Comparison of ENCODE assay signal across 10 mouse cellular contexts in genomic region chr3:115984653-115985052, GRCm38 (mm10).
"Had no signal": no experiment of that assay in that cellular context is flagged by ENCODE, and none has a peak within 500 bp of the region (broad histone marks: within the 10 kb centered on the region; RNA-seq: fewer than 3 reads in every experiment).

No protein-coding gene starts in this region.

- ATAC-seq: midbrain, embryonic 13.5 days; midbrain, embryonic 15.5 days had no signal

- DNase-seq: retina, postnatal 1 day; right cerebral cortex, adult 18-20 months; right cerebral cortex, postnatal 25 days; right cerebral cortex, postnatal 4 days; spleen, adult 18-20 months; thymus, adult 18-20 months; thymus, postnatal 14 days; thymus, postnatal 36 days had no signal
